Comparison of ENCODE assay signal across 8 mouse cellular contexts in genomic region chr7:102255954-102256353, GRCm38 (mm10). TPM values are rescaled to one million over a fixed set of nuclear protein-coding genes. Genes with fewer than 3 reads are reported as not detected.
DNase-seq lines count a peak whose midpoint lies in the region; ATAC-seq and TF ChIP-seq lines count a peak whose summit lies in the region.

TSS of gene Rhog (minus strand) at chr7:102256054.

- TF ChIP-seq EP300 in liver, postnatal 0 days (IDR thresholded peaks at IDR 0.05; ENCODE audit: low read depth): no peak

- H3K9me3 ChIP-seq in forebrain, embryonic 10.5 days: no peaks in the 10 kb centered on the region
- no peaks in the 10 kb centered on the region for H3K9me3 ChIP-seq in forebrain, postnatal 0 days (ENCODE audit: low read length)
- no peaks in the 10 kb centered on the region for H3K9me3 ChIP-seq in hindbrain, embryonic 15.5 days
- H3K9me3 ChIP-seq in liver, postnatal 0 days (ENCODE audit: low read length): no peaks in the 10 kb centered on the region

- H3K4me1 ChIP-seq in forebrain, embryonic 10.5 days: peaks cover 5% of the 10 kb centered on the region
- H3K4me1 ChIP-seq in forebrain, postnatal 0 days (ENCODE audit: insufficient read depth): peaks cover 4% of the 10 kb centered on the region; the same call in 1 of the 2 replicates
- peaks cover 5% of the 10 kb centered on the region; the same call in 1 of the 2 replicates for H3K4me1 ChIP-seq in hindbrain, embryonic 15.5 days (replicated peaks)
- peaks cover 6% of the 10 kb centered on the region; the same call in 1 of the 2 replicates for H3K4me1 ChIP-seq in liver, postnatal 0 days (ENCODE audit: insufficient read depth)

- DNase-seq in forebrain, embryonic 10.5 days (ENCODE audit: extremely low spot score, low spot score): no peak
- no peak for DNase-seq in forebrain, postnatal 0 days
- no peak for DNase-seq in adrenal gland, adult 2 months
- no peak for DNase-seq in gastrocnemius, adult 8-10 months (ENCODE audit: low spot score in 2 of 2)
- no peak for DNase-seq in liver, postnatal 0 days
- no peak for DNase-seq in right cerebral cortex, postnatal 36 days (ENCODE audit: low spot score in 2 of 2)
- no peak for DNase-seq in spleen, postnatal 4 days (ENCODE audit: low spot score in 2 of 2)

- H3K27me3 ChIP-seq in forebrain, embryonic 10.5 days (ENCODE audit: poor library complexity, severe bottlenecking): no peaks in the 10 kb centered on the region
- no peaks in the 10 kb centered on the region for H3K27me3 ChIP-seq in forebrain, postnatal 0 days (ENCODE audit: insufficient read depth, low read length)
- H3K27me3 ChIP-seq in hindbrain, embryonic 15.5 days: no peaks in the 10 kb centered on the region
- H3K27me3 ChIP-seq in liver, postnatal 0 days (ENCODE audit: insufficient read depth, low read length): no peaks in the 10 kb centered on the region

- 84% methylated on average over 3 of the region's 3 CpGs for WGBS in forebrain, embryonic 10.5 days
- 83% methylated on average over 3 of the region's 3 CpGs for WGBS in forebrain, postnatal 0 days
- 92% methylated on average over 3 of the region's 3 CpGs for WGBS in hindbrain, embryonic 15.5 days
- WGBS in liver, postnatal 0 days (ENCODE audit: insufficient replicate concordance): 72% methylated on average over 3 of the region's 3 CpGs

- no peaks in the 10 kb centered on the region for H3K36me3 ChIP-seq in forebrain, embryonic 10.5 days (replicated peaks)
- no peaks in the 10 kb centered on the region for H3K36me3 ChIP-seq in forebrain, postnatal 0 days (ENCODE audit: insufficient read depth)
- no peaks in the 10 kb centered on the region for H3K36me3 ChIP-seq in hindbrain, embryonic 15.5 days
- no peaks in the 10 kb centered on the region for H3K36me3 ChIP-seq in liver, postnatal 0 days (replicated peaks; ENCODE audit: insufficient read depth, low read length)

- ATAC-seq in forebrain, postnatal 0 days: no peak
- no peak for ATAC-seq in hindbrain, embryonic 15.5 days (ENCODE audit: low FRiP score, low read depth)
- no peak for ATAC-seq in liver, postnatal 0 days

- no peak within 1 kb of the TSS for H3K4me3 ChIP-seq in forebrain, embryonic 10.5 days
- H3K4me3 ChIP-seq in forebrain, postnatal 0 days (ENCODE audit: low read depth, low read length): no peak within 1 kb of the TSS
- no peak within 1 kb of the TSS for H3K4me3 ChIP-seq in hindbrain, embryonic 15.5 days
- no peak within 1 kb of the TSS for H3K4me3 ChIP-seq in liver, postnatal 0 days (ENCODE audit: low read depth, low read length)

- no peak within 1 kb of the TSS for H3K9ac ChIP-seq in forebrain, postnatal 0 days
- no peak within 1 kb of the TSS for H3K9ac ChIP-seq in hindbrain, embryonic 15.5 days
- H3K9ac ChIP-seq in liver, postnatal 0 days (replicated peaks): no peak within 1 kb of the TSS

- TF ChIP-seq CTCF in forebrain, postnatal 0 days (IDR thresholded peaks at IDR 0.05; ENCODE audit: low read depth): no peak
- no peak for TF ChIP-seq CTCF in liver, postnatal 0 days (IDR thresholded peaks at IDR 0.05; ENCODE audit: low read depth)

- no peak within 1 kb of the TSS for H3K27ac ChIP-seq in forebrain, embryonic 10.5 days
- no peak within 1 kb of the TSS for H3K27ac ChIP-seq in forebrain, postnatal 0 days (ENCODE audit: low read depth, low read length)
- H3K27ac ChIP-seq in hindbrain, embryonic 15.5 days (replicated peaks): no peak within 1 kb of the TSS
- H3K27ac ChIP-seq in liver, postnatal 0 days (ENCODE audit: low read depth): no peak within 1 kb of the TSS

- H3K4me2 ChIP-seq in forebrain, postnatal 0 days (ENCODE audit: low read depth): no peak within 1 kb of the TSS
- H3K4me2 ChIP-seq in hindbrain, embryonic 15.5 days: no peak within 1 kb of the TSS
- H3K4me2 ChIP-seq in liver, postnatal 0 days (ENCODE audit: low read depth, low read length): no peak within 1 kb of the TSS

RNA-seq across cellular contexts. Expression of gene Rhog, which starts in this region (rescaled TPM):
- polyA plus RNA-seq in forebrain, embryonic 10.5 days (2016; fragmentation: Nextera tagmentation; extraction: Ambion mirVana): 37.9 and 39.2 TPM in 2 replicates
- total RNA-seq in forebrain, postnatal 0 days (2014; rRNA removed): 5.7 and 7.0 TPM in 2 replicates
- 14.4 and 15.5 TPM in 2 replicates for polyA plus RNA-seq in forebrain, postnatal 0 days (2015; fragmentation: Nextera tagmentation; extraction: Ambion mirVana)
- 10 to 100 TPM; 48.0 to 62.7 TPM for total RNA-seq in adrenal gland, adult 2 months (2021)
- polyA plus RNA-seq in adrenal gland, adult 2 months (2012; rRNA removed): 60.0 and 69.0 TPM in 2 replicates
- 10 to 100 TPM in 3 of 4 experiments, 1 to 10 TPM in 1; 8.9 to 14.8 (median 11.5) TPM for total RNA-seq in gastrocnemius, adult 8-10 months (2022)
- polyA plus RNA-seq in hindbrain, embryonic 15.5 days (2015; fragmentation: Nextera tagmentation; extraction: Ambion mirVana): 20.1 and 20.5 TPM in 2 replicates
- 52.3 and 54.5 TPM in 2 replicates for polyA plus RNA-seq in liver, postnatal 0 days (2015; fragmentation: Nextera tagmentation; extraction: Ambion mirVana)
